ENCODE assay signal across 28 mouse cellular contexts in genomic region chr16:97940471-97940973, GRCm38 (mm10). TPM values are rescaled to one million over a fixed set of nuclear protein-coding genes. Genes with fewer than 3 reads are reported as not detected.
DNase-seq lines count a peak whose midpoint lies in the region; ATAC-seq and TF ChIP-seq lines count a peak whose summit lies in the region.
"Had no signal": no experiment of that assay in that cellular context is flagged by ENCODE, and none has a peak within 500 bp of the region (broad histone marks: within the 10 kb centered on the region; RNA-seq: fewer than 3 reads in every experiment).

No protein-coding gene starts in this region.

- no peak for DNase-seq in liver, postnatal 0 days
- no peak for DNase-seq in liver, embryonic 11.5 days (ENCODE audit: low spot score)
- DNase-seq in layer of hippocampus, adult 9-10 months (ENCODE audit: low spot score), result no peak
- DNase-seq: adrenal gland, postnatal 10 days; adrenal gland, postnatal 36 days; B cell, adult 2 months; cerebellum, adult 11 months; cerebellum, adult 2 months; cerebellum, adult 9-11 months; cerebellum, postnatal 25 days; forebrain, postnatal 0 days; gastrocnemius, adult 2 months; gastrocnemius, postnatal 14 days; heart, adult 18-20 months; heart, postnatal 14 days; heart, postnatal 4 days had no signal

- no peaks in the 10 kb centered on the region for H3K4me1 ChIP-seq in intestine, postnatal 0 days (replicated peaks; ENCODE audit: control insufficient read depth, insufficient read depth, low read length)
- no peaks in the 10 kb centered on the region for H3K4me1 ChIP-seq in intestine, embryonic 16.5 days (ENCODE audit: control insufficient read depth, insufficient read depth, low read length)
- no peaks in the 10 kb centered on the region for H3K4me1 ChIP-seq in liver, postnatal 0 days (ENCODE audit: insufficient read depth)
- H3K4me1 ChIP-seq in liver, embryonic 11.5 days (replicated peaks; ENCODE audit: control insufficient read depth, insufficient read depth, low read length), result no peaks in the 10 kb centered on the region
- H3K4me1 ChIP-seq: embryonic facial prominence, embryonic 12.5 days; embryonic facial prominence, embryonic 15.5 days; heart, embryonic 10.5 days; heart, embryonic 13.5 days had no signal

- no peak for ATAC-seq in intestine, postnatal 0 days
- ATAC-seq in intestine, embryonic 16.5 days, result no peak
- peak; percentile 70 for ATAC-seq in liver, postnatal 0 days
- ATAC-seq in liver, embryonic 11.5 days (replicated peaks; ENCODE audit: low FRiP score), result no peak
- 0 out of 2 replicates have a peak, but pooled peaks have one; percentile 54 for ATAC-seq in megakaryocyte-erythroid progenitor cell, adult 5-6 weeks (replicated peaks; ENCODE audit: low FRiP score, low TSS enrichment, poor library complexity, severe bottlenecking)
- ATAC-seq: activated CD4-positive, CD25-positive, alpha-beta regulatory T cell, adult 4 months; forebrain, embryonic 14.5 days; forebrain, postnatal 0 days; hindbrain, postnatal 0 days; inflammation-experienced regulatory T-cells, adult 6 months had no signal

- no peaks in the 10 kb centered on the region for H3K27me3 ChIP-seq in intestine, postnatal 0 days (replicated peaks; ENCODE audit: control insufficient read depth, insufficient read depth, low read length)
- H3K27me3 ChIP-seq in intestine, embryonic 16.5 days (replicated peaks; ENCODE audit: control insufficient read depth, insufficient read depth, low read length), result no peaks in the 10 kb centered on the region
- H3K27me3 ChIP-seq in liver, postnatal 0 days (ENCODE audit: insufficient read depth, low read length), result no peaks in the 10 kb centered on the region
- H3K27me3 ChIP-seq in liver, embryonic 11.5 days (replicated peaks; ENCODE audit: control insufficient read depth, insufficient read depth, low read length), result no peaks in the 10 kb centered on the region
- H3K27me3 ChIP-seq: embryonic facial prominence, embryonic 12.5 days; embryonic facial prominence, embryonic 15.5 days; heart, embryonic 13.5 days had no signal

- H3K4me3 ChIP-seq in intestine, postnatal 0 days (ENCODE audit: low read depth, low read length), result no peak overlapping the region
- no peak overlapping the region for H3K4me3 ChIP-seq in intestine, embryonic 16.5 days (ENCODE audit: low read length)
- H3K4me3 ChIP-seq in liver, postnatal 0 days (ENCODE audit: low read depth, low read length), result no peak overlapping the region
- H3K4me3 ChIP-seq in liver, embryonic 11.5 days (ENCODE audit: low read depth, low read length), result no peak overlapping the region
- H3K4me3 ChIP-seq: embryonic facial prominence, embryonic 12.5 days; embryonic facial prominence, embryonic 15.5 days; gastrocnemius, adult 2 months; heart, embryonic 10.5 days; heart, embryonic 13.5 days had no signal

- H3K9me3 ChIP-seq in intestine, postnatal 0 days (ENCODE audit: control insufficient read depth), result no peaks in the 10 kb centered on the region
- H3K9me3 ChIP-seq in intestine, embryonic 16.5 days (ENCODE audit: control insufficient read depth, low read length), result no peaks in the 10 kb centered on the region
- H3K9me3 ChIP-seq in liver, postnatal 0 days (ENCODE audit: low read length), result no peaks in the 10 kb centered on the region
- no peaks in the 10 kb centered on the region for H3K9me3 ChIP-seq in liver, embryonic 11.5 days (ENCODE audit: control insufficient read depth, low read length)
- H3K9me3 ChIP-seq: embryonic facial prominence, embryonic 12.5 days; embryonic facial prominence, embryonic 15.5 days; heart, embryonic 10.5 days had no signal

- H3K4me2 ChIP-seq in intestine, postnatal 0 days (replicated peaks; ENCODE audit: low read depth), result no peak overlapping the region
- no peak overlapping the region for H3K4me2 ChIP-seq in intestine, embryonic 16.5 days (ENCODE audit: low read depth, low read length)
- H3K4me2 ChIP-seq in liver, postnatal 0 days (ENCODE audit: low read depth, low read length), result no peak overlapping the region
- H3K4me2 ChIP-seq in liver, embryonic 11.5 days, result no peak overlapping the region
- H3K4me2 ChIP-seq: embryonic facial prominence, embryonic 12.5 days; embryonic facial prominence, embryonic 15.5 days; heart, embryonic 13.5 days; hindbrain, embryonic 14.5 days had no signal

- H3K27ac ChIP-seq in intestine, postnatal 0 days (ENCODE audit: low read depth, low read length), result no peak overlapping the region
- no peak overlapping the region for H3K27ac ChIP-seq in intestine, embryonic 16.5 days (ENCODE audit: low read length)
- no peak overlapping the region for H3K27ac ChIP-seq in liver, postnatal 0 days (ENCODE audit: low read depth)
- no peak overlapping the region for H3K27ac ChIP-seq in liver, embryonic 11.5 days (ENCODE audit: low read depth, low read length)
- H3K27ac ChIP-seq: embryonic facial prominence, embryonic 12.5 days; embryonic facial prominence, embryonic 15.5 days; gastrocnemius, adult 2 months; heart, embryonic 10.5 days; heart, embryonic 13.5 days; hindbrain, embryonic 14.5 days; hindbrain, postnatal 0 days had no signal

- H3K36me3 ChIP-seq in intestine, postnatal 0 days (ENCODE audit: control insufficient read depth, insufficient read depth), result no peaks in the 10 kb centered on the region
- no peaks in the 10 kb centered on the region for H3K36me3 ChIP-seq in intestine, embryonic 16.5 days (ENCODE audit: control insufficient read depth, insufficient read depth, low read length)
- H3K36me3 ChIP-seq in liver, postnatal 0 days (replicated peaks; ENCODE audit: insufficient read depth, low read length), result no peaks in the 10 kb centered on the region
- no peaks in the 10 kb centered on the region for H3K36me3 ChIP-seq in liver, embryonic 11.5 days (ENCODE audit: control insufficient read depth, insufficient read depth, low read length)

- TF ChIP-seq CTCF in intestine, postnatal 0 days (IDR thresholded peaks at IDR 0.05; ENCODE audit: low read depth), result peak; percentile 20; the same call in 1 of the 2 replicates
- TF ChIP-seq CTCF in liver, postnatal 0 days (IDR thresholded peaks at IDR 0.05; ENCODE audit: low read depth), result no peak; the same call in 1 of the 2 replicates

- H3K9ac ChIP-seq in intestine, postnatal 0 days (ENCODE audit: low read depth, low read length), result no peak overlapping the region
- H3K9ac ChIP-seq in intestine, embryonic 16.5 days (ENCODE audit: low read depth, low read length), result no peak overlapping the region
- H3K9ac ChIP-seq in liver, postnatal 0 days (replicated peaks), result no peak overlapping the region
- no peak overlapping the region for H3K9ac ChIP-seq in liver, embryonic 11.5 days (ENCODE audit: low read depth, low read length)
- H3K9ac ChIP-seq: embryonic facial prominence, embryonic 12.5 days; embryonic facial prominence, embryonic 15.5 days; forebrain, postnatal 0 days; heart, embryonic 13.5 days; hindbrain, embryonic 14.5 days had no signal

- WGBS in intestine, postnatal 0 days, result 87% methylated on average over 3 of the region's 3 CpGs
- 80% methylated on average over 3 of the region's 3 CpGs for WGBS in intestine, embryonic 16.5 days
- 70% methylated on average over 3 of the region's 3 CpGs for WGBS in liver, postnatal 0 days (ENCODE audit: insufficient replicate concordance)
- 78% methylated on average over 3 of the region's 3 CpGs for WGBS in liver, embryonic 11.5 days

- no peak for TF ChIP-seq EP300 in liver, postnatal 0 days (IDR thresholded peaks at IDR 0.05; ENCODE audit: low read depth)

RNA-seq across cellular contexts. Expression of gene C2cd2, which starts 21.9 kb away (rescaled TPM):
- 12.6 and 12.7 TPM in 2 replicates for polyA plus RNA-seq in intestine, postnatal 0 days (2015; fragmentation: Nextera tagmentation; extraction: Ambion mirVana)
- polyA plus RNA-seq in intestine, embryonic 16.5 days (2015; fragmentation: Nextera tagmentation; extraction: Ambion mirVana), result 9.9 and 10.2 TPM in 2 replicates
- polyA plus RNA-seq in liver, postnatal 0 days (2015; fragmentation: Nextera tagmentation; extraction: Ambion mirVana), result 11.7 and 13.8 TPM in 2 replicates
- 12.1 and 12.5 TPM in 2 replicates for polyA plus RNA-seq in liver, embryonic 11.5 days (2014; fragmentation: Nextera tagmentation; extraction: Ambion mirVana)
- 10.0 and 19.5 TPM in 2 replicates for total RNA-seq in megakaryocyte-erythroid progenitor cell, adult 5-6 weeks (2014; fragmentation: Nextera tagmentation)
- total RNA-seq in megakaryocyte-erythroid progenitor cell, adult 5-6 weeks (2017), result 18.2 and 21.9 TPM in 2 replicates

RNA-seq across cellular contexts. Expression of gene Zbtb21, which starts 21.9 kb away (rescaled TPM):
- 4.1 and 4.2 TPM in 2 replicates for polyA plus RNA-seq in intestine, postnatal 0 days (2015; fragmentation: Nextera tagmentation; extraction: Ambion mirVana)
- polyA plus RNA-seq in intestine, embryonic 16.5 days (2015; fragmentation: Nextera tagmentation; extraction: Ambion mirVana), result 11.2 and 11.5 TPM in 2 replicates
- polyA plus RNA-seq in liver, postnatal 0 days (2015; fragmentation: Nextera tagmentation; extraction: Ambion mirVana), result 1.8 and 1.9 TPM in 2 replicates
- 10.0 and 10.1 TPM in 2 replicates for polyA plus RNA-seq in liver, embryonic 11.5 days (2014; fragmentation: Nextera tagmentation; extraction: Ambion mirVana)
- 12.0 and 19.6 TPM in 2 replicates for total RNA-seq in megakaryocyte-erythroid progenitor cell, adult 5-6 weeks (2014; fragmentation: Nextera tagmentation)
- 7.5 and 10.3 TPM in 2 replicates for total RNA-seq in megakaryocyte-erythroid progenitor cell, adult 5-6 weeks (2017)

RNA-seq across cellular contexts. Expression of gene B230307C23Rik, which starts 56.6 kb away (rescaled TPM):
- polyA plus RNA-seq in intestine, postnatal 0 days (2015; fragmentation: Nextera tagmentation; extraction: Ambion mirVana), result 22.8 and 30.5 TPM in 2 replicates
- polyA plus RNA-seq in intestine, embryonic 16.5 days (2015; fragmentation: Nextera tagmentation; extraction: Ambion mirVana), result 25.7 and 26.5 TPM in 2 replicates
- 9.8 and 11.2 TPM in 2 replicates for polyA plus RNA-seq in liver, postnatal 0 days (2015; fragmentation: Nextera tagmentation; extraction: Ambion mirVana)
- polyA plus RNA-seq in liver, embryonic 11.5 days (2014; fragmentation: Nextera tagmentation; extraction: Ambion mirVana), result 21.3 and 32.1 TPM in 2 replicates
- total RNA-seq in megakaryocyte-erythroid progenitor cell, adult 5-6 weeks (2014; fragmentation: Nextera tagmentation), result 25.2 and 35.0 TPM in 2 replicates
- 79.4 and 105 TPM in 2 replicates for total RNA-seq in megakaryocyte-erythroid progenitor cell, adult 5-6 weeks (2017)

Comparison
In these comparisons a context has a peak if more than half of its experiments do, and no peak if none do; other contexts are left out.
1. ATAC-seq: peak in liver, postnatal 0 days (single experiment) and megakaryocyte-erythroid progenitor cell, adult 5-6 weeks (single experiment); none in intestine, postnatal 0 days (single experiment), intestine, embryonic 16.5 days (single experiment) and liver, embryonic 11.5 days (single experiment).